Mouse (Mus musculus): ENCODE data around the gene Utrn. TPM values are rescaled to one million over a fixed set of nuclear protein-coding genes. Genes with fewer than 3 reads are reported as not detected.

Utrn gene
- polyA plus RNA-seq, 3 experiments from 2014 or later = 143 to 631 (median 388) TPM

DNA sequence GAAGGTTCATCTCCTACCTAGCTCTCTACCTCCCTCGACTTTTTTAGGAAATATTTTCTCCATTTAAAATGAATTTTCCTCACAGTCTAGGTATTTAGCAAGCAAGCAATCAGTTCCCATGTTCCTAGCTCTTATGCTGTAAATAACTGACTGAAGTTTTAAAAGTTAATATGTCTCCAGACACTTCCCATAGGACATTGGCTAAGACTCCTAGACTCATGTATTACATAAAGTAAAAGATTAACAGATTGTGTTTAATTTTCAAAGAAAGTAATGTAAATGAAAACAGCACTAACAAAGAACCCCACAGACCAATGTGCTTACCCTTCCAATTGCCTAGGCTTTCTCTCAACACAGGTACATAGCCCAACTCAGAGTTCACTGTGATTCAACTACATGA, 35.0 kb downstream of the Utrn start:
- ATAC-seq = no peak

DNA sequence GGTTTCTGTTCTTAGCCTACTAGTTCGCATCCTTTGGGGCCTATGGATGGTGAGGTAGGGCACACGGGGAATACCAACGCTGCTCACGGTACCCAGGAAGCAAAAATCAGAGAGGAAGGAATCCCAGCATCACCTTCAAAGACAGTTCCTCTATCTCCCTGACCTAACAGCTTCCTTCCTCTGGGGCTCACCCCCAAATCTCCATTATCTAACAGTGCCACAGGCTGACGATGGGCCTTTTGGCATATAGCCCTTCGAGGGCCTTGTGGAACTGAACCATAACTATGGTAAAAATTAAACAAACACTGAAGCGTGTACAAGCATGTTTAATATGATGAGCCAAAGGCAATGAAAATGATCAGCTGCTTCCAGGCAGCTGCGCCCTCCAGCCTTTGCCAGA, 37.0 kb downstream of the Utrn start:
- no peak for ATAC-seq

DNA sequence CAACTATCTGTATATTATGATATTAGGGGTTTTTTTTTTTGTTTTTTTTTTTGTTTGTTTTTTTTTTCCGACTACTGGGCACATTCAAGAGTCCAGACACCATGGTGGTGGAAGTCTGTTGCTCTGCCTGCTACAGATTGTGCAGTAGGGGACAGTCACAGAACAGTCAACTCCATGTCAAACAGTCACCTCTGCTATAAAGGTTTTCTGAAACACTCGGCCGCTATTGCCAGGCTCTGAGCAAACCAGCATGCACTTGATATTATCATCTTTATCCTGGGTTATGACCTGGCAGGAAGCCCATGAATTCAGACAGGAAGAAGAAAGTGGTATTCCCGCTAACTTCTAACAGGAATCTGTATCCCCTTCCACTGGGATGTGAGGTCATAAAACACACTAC, 41.4 kb downstream of the Utrn start:
- no peak for ATAC-seq

DNA sequence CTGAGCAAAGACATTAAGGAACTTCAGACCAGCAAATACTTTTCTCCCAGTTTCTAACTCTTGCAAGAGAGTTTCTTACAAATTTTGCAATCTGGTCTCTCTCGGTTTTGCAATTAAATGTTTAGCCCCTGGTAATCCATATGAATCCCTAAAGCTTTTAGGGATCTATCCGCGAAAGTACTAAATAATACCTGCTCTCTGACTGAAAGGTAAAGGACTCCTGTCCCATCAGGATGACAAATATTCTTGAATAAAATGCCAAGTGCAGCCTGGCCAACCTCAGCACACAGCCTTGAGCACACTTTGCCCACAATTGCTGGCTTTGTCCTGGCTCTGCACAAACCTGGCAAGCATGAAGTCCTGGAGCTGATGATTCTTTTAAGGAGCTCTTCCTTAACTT, 41.9 kb downstream of the Utrn start:
- ATAC-seq = no peak

DNA sequence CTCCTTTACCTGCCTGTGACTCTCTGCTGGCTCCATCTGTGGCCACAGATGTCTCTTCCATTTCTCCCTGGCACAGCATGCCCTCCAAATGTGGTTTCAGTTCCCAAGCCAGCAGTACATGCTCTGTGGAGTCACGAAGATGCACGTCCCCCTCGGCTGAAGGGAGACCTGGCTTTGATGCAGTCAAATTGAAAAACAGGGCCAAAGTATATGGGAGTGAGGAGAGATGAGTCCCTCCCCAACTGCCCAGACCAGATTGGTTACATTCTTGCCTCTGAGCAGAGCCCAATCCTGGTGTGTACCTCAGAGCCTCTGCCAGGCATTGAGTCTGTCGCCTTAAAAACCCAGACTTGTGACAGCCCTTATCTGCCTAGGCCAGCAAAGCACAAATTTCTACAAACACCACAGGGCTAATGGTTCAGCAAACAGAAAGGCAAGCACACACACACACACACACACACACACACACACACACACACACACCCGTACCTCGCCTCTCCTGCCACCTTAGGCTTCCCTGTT, 42.3 kb downstream of the Utrn start:
- no peak for ATAC-seq

DNA sequence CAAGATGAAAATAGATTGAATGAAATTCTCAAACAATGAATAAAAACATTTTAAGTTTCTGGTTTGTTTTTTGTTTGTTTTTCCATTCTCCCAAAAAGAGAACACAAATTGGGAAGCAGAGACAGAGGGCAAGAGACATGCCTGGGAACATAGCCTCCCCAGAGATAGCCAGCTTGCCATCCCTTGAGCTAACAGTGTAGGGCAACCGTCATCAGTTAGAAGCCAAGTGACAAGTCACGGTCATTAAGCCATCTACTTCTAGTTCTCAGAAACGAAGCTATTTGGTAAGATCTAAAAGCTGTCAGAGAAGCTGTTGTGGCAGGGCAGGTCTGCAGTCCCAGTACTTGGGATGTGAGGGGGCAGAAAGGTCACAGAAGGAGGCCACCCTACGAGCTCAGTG, 44.8 kb downstream of the Utrn start:
- no peak for ATAC-seq

DNA sequence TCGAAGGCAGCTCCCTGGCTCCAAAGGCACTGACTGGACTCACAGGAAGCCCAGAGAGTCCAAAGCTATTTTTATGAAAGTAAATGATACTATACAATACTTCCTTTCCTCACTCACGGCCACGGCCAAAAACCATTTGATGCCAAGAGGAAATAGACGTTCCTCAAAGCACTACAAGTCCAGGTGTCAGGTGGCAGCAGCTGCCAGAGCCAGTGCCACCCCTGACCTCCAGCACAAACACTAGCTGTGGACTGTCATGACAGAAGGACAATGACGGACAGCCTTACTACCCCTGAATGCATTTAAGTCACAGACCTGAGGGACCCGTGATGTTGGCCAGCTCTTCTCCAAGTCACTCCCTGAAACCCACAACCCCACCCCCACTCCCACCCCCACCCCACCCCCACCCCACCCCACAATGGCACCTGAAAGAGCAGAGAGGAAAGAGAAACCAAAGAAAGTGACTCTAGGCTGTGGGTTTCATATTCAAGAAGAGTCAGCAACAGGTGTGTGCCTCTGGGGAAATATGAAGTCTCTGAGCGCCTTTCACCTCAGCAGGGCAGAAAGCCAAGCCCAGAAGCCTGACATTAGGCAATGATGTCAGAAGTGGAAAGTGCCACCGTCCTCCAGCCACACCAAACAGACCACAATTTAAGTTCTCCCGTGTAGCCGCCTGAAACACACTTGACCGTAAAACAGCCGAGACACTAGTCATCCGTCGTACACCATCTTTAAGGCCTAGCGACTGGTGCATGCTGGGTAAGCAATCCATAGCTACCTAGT, 45.5 kb downstream of the Utrn start:
- ATAC-seq = peak; percentile 83

DNA sequence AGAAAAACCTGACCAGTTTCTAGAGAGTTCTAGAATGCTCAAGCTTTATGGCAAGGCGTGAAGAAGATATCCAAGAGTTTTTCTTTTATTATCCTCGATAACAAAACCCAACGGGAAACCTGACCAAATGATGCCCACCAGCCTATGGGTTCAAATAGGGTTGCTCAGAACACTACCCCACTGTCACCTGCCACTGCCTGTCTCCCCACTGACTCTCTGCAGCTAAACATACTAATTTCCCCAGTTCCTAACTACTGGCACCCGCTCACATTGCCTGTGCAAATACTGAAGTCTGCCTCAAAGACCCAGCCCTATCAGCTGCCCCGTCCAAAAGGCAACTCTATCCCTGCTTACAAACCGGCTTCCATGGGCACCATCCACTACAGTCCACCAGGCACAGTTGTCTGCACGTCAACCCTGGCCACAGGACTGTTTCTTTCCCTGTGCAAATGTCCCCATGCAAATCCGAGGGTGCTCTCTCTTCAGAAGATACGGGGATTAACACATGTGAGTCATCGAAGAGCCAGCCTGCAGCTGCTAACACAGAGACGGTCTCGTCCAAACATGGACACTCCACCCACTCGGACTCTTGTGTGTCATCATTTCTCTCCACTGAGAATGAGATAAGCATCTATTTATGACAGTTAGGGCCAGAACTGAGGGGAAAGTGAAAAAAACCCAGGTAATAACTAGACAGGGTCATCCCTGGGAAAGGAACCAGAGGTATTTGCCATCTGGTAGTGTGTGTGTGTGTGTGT, 48.0 kb downstream of the Utrn start:
- ATAC-seq = peak; percentile 35

DNA sequence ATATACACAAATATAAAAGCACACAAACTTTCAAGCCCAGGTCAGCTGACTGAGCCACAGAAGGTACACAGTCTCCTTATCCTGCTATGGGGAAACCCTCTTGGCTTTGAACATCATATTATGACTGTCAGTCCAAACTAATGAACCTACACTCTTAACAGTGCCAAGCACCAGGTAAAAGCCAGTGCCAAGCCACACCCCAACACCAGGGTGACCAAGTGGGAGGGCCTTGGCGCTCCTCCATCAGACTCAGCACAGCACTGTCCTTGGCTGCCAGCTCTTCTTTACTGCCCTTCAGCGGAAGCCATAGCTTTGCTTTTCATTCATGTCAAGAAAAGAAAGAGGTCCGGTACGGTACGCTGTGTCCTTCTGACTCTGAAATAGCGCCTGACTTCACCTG, 51.8 kb downstream of the Utrn start:
- ATAC-seq = no peak

DNA sequence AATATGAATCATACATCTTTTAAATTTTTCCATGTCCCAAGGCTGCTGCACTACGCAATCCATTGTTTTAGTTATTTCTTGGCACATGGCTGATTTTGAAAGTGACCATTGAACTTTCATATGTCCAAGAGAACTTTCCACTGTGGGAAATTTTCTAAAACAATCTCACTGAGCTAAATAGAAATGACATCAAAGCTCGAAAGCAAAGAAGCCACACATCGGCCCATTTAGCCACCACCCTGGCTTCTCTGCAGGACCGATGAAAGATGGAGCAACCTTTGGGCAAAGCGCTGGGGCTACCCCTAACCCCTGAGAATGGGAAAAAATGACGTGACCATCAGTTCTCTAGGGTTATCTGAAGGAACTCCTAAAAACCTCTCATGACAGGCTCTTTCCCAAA, 52.6 kb downstream of the Utrn start:
- ATAC-seq = no peak

DNA sequence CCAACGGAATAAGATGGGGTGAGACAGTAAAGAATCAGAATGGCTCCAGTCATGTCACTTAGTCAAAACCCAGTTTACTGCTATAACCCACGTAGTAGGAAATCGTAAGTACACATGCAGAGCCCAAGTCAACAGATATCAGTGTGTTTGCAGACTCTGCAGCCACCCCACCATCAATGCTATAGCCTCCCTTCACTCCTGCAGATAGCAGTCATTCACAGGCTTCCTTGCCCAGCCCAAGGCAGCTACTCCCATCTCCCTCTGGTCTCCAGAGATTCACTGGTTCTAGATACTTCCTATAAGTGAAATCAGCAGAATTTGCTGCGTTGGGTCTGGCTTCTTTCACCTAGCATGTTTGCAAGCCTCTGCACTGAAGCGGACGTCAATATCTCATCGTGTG, 54.8 kb downstream of the Utrn start:
- no peak for ATAC-seq

DNA sequence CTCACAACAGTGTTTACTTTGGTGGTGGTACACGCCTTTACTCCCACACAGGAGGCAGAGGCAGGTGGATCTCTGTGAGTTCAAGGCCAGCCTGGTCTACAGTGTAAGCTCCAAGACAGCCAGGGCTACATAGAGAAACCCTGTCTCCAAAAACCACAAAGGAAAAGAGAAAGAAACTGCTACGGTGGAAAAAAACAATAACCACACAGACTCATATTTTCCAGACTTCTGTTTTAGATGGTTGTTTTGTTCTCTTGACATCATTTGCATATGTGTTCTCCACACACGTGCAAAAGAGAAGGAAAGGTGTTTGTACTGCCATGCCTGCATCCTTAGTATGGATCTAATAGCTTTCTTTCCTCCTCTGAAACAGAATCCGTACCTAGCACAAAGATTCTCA, 55.3 kb downstream of the Utrn start:
- peak; percentile 47 for ATAC-seq

DNA sequence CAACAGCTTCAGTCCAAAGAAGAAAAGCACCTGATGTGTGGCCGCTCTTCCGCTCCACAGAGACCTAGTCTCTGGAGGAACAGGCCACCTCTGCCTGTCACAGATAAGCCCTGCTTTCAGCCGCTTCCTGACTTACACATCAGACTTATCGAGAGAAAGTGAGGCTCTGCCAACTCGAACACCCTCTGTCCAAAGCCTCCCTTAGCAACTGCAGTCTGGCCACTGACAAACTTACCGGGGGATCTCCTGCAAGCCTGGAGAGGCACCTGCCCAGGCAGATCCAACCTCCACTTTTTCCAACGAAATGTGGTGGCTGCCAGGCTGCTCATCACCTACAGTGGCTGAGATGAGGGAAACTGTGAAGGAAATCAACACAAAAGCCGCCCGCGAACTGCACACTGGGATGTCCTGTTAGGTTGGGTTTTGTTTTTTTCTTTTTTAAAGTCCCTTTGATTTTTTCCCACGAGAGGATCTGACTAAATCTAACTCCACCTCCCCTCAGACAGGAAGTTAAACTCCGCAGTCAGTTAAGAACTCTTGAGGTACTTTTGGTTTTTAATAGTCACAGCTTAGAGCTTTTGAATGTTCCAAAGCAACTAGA, 55.9 kb downstream of the Utrn start:
- ATAC-seq = peak; percentile 82

DNA sequence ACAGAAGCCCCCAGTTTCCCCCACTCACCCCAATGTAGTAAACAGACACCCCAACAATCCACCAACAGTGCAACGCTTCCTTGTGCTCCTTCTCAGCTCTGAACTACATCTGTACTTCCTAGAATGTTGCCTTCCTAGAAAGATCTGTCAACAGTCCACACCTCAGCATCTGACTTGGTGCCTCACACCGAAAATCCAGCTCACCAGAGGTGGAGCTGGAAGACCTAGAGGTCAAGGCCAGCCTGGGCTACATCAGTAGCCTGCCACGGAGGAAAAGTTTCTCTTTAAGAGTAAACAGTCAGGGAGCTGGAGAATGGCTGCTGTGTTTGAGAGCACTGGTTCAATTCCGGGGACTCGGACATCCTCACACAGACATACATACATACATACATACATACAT, 56.5 kb downstream of the Utrn start:
- ATAC-seq = no peak

DNA sequence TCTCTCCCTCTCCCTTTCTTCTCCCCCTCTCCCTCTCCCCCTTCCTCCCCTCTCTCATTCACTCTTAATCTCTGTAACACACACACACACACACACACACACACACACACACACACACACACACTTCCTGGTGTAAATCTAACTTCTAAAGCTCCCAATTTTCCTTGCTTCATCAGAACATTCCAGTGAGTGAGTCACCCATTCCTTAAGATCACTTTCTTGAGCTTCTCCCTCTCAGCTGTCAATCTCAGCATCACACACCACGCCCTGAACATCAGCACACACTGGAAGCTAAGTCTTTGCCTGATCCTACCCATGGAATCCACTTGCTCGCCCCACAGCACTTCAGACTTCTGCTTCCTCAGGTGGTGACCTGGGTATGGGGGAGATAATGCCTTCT, 58.3 kb downstream of the Utrn start:
- ATAC-seq = no peak

DNA sequence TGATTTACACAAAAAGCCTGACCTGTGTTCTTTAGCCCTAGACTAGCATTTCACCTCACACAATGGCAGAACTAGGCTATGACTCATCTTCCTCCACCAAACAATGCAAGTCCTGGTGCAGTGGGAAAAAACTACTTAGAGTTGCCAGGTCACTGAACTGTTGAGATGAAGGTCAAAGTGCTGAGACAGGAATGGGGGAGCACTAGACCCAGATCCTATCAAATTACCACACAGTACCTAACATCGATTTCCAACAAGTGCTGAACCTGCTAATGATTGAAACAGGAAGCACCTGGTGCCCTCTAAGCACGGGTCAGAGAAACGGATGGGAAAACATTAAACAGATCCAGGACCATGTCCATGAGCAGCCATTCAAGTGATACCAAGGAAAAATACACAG, 59.5 kb downstream of the Utrn start:
- ATAC-seq = no peak

DNA sequence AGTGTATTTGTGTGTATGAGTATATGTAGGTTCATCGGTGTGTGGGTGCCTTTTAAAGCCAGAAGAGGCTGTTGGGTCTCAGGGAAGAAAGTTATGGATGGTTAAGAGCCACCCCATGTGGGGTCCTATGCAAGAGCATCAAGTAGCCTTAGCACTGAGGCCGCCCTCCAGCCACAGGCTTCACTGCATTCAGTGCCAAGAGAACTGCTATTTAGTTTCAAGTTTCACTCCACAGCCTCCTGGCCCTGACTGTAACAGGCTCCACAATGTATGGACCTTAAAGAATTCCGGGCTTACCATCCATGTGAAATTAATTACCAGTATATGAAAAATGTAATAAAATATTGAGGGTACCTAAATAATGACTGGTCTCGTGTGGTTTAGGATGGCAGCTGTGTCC, 60.7 kb downstream of the Utrn start:
- no peak for ATAC-seq

DNA sequence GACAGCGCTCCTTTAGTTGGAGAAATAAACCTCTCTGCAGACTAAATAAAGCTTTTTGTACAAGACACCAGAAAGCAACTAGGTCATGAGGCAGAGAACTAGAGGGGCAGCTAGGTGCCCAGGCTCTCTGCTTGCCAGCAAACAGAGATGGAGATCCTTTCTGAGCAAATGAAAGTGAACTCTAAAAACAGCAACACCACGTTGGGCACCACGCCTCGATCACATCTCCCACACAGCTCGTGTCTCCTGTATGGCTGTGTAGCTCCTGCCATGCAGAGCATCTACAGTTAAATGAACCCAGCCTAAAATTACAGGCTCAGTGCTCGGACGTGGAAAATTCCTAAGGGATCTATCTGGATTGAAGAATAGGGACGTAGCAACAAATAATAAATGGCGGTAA, 61.5 kb downstream of the Utrn start:
- ATAC-seq = no peak

DNA sequence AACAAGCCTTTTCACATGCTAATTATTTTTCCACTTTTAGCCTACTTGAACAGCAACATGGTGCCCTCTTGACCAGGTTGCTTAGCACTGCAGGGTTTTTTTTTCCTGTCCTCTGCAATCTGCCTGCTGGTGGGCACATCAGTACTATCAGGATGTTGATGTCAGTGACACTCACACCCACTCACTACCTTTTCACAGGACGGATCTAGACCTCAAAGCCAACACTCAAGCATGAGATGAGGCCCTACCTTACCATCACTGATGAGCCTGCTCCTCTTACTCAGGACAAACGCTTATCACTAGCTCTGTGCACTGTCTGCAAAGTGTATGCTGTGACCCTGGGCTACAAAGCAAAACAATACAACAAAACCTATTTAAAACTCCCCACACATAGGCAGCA, 63.3 kb downstream of the Utrn start:
- ATAC-seq = peak; percentile 88

DNA sequence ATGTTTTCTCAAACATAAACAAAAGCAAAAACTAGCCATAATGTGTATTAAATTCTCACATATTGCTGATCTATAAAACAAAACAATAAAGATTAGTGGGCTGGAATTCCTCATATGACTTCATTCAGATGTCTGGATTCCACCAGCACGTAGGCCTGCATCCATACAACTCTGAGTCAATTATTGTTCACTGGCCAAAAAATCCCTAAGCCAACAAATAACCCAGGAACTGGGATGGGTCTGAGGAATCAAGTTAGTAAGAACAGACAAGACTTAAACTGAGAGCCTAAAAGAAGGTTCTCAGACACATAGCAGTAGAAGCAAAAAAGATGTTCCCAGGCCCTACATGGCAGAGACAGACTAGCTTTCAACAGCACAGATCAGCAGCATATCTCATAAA, 65.2 kb downstream of the Utrn start:
- ATAC-seq = no peak

DNA sequence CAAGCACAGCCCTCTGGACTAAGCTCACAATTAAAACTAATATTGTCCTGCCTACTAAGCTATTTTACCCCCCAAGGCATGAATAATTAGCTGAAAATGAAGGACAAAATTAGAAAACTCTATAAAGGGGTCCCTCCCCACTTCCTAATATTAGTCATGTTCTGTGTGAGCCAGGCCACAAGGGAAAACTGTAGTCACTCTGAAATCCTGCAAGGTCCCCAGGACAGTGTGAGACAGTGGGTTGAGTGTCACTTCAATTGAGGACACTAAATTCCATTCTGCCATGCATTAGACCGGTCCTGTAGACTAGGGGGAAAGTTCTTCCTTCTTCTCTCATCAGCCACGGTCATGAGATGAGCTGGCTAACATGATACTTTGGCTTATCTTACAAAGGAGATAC, 69.7 kb downstream of the Utrn start:
- ATAC-seq = peak; percentile 30

DNA sequence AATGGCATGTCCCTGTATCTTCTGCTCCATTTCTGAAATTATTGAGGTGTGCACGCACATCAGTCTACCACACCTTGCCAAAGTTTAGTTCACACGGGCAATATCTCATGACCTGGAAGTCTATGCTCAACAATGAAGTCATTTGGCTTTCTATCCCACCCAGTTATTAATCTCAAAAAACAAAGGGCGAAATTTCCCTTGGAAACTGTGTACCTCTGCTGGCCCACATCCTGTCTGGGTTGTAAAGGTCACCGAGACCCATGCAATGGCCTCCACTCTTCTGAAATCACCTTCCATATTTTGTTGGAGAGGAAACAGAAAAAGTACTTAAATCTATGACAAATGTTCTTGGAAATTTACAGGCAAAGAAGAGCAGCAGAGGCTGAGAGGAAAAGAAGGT, 70.9 kb downstream of the Utrn start:
- peak; percentile 62 for ATAC-seq

DNA sequence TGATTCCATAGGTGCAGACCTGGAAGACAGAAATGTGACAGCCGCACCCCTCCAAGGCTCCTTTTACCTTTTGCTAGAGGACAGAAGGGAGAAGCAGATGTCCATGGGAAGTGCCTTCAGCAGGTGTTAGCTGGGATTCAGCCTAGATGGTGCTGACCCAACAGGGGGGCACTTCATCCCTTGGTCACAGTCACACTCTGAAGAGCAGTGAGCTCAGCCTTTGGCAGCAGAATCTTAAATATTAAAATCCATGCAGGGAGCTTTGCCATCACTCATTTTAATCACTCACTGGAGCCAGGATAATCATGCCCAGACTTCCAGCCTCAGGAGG, 72.7 kb downstream of the Utrn start:
- no peak for ATAC-seq
